Mouse (Mus musculus): ENCODE measurements around the gene Zfp600. TPM values are rescaled to one million over a fixed set of nuclear protein-coding genes. Genes with fewer than 3 reads are reported as not detected.
"Not testable (repeated sequence)": the region's sequence is repeated elsewhere in the genome, so short reads cannot be mapped to it uniquely, and the experiment has no call there.

Gene Zfp600
- total and polyA plus RNA-seq, 2 experiments: not detected

- H3K9ac ChIP-seq (ENCODE audit: low read depth, low read length); H3K4me3 ChIP-seq (ENCODE audit: insufficient read depth, low read depth, low read length); H3K36me3 ChIP-seq (ENCODE audit: control insufficient read depth, insufficient read depth, low read length); H3K4me1 ChIP-seq (ENCODE audit: control insufficient read depth, insufficient read depth, low read length); H3K79me2 ChIP-seq (ENCODE audit: control insufficient read depth, insufficient read depth, low read length); H3K27me3 ChIP-seq (ENCODE audit: control insufficient read depth, insufficient read depth, low read length); H3K27ac ChIP-seq (replicated peaks; ENCODE audit: insufficient read depth, low read depth, low read length); DNase-seq (ENCODE audit: extremely low read depth, low read depth, low spot score): not testable (repeated sequence)
- WGBS: 70% methylated on average over 5 of the region's 5 CpGs
Observed at GRCm38 (mm10) chr4:146242119-146242518, 85.5 kb downstream of the Zfp600 start.

Other genes starting within 250 kb of the Zfp600 start
- gene Zfp987, start 59.5 kb upstream of the Zfp600 start, total RNA-seq (2014; rRNA removed): not detected in 2 replicates
- gene Zfp987, start 59.5 kb upstream of the Zfp600 start, polyA plus RNA-seq (2012; rRNA removed): not detected in 2 replicates